Mouse (Mus musculus) ES-E14 (cell line): ENCODE data around the gene Emx1. TPM values are rescaled to one million over a fixed set of nuclear protein-coding genes. Genes with fewer than 3 reads are reported as not detected.

Experiments
- DNase-seq: peaks from one replicate; pipeline ENCODE4 v3.0.0-alpha.2; 2013; ENCODE audit warnings: low read depth, low spot score
- H3K27ac ChIP-seq: 2 replicates; pipeline ENCODE4 v1.5.1; 2012; ENCODE audit warnings: low read depth, mild to moderate bottlenecking, low read length, moderate library complexity, mixed read lengths; ENCODE audit not compliant: poor library complexity, insufficient read depth, severe bottlenecking
- H3K36me3 ChIP-seq: 2 replicates; pipeline ENCODE4 v1.6.1; 2012; ENCODE audit warnings: mild to moderate bottlenecking, low read length, moderate library complexity, mixed read lengths; ENCODE audit not compliant: control insufficient read depth, poor library complexity, insufficient read depth, severe bottlenecking
- H3K4me1 ChIP-seq, 2 experiments: fragments of 150-350 bp in 1 of 2; sonication (generic) in 1 of 2; 2 replicates each; pipeline ENCODE4 v1.6.1; 2012; ENCODE audit warnings: low read length in 2 of 2, mild to moderate bottlenecking in 1 of 2, mixed read lengths in 1 of 2; ENCODE audit not compliant: control insufficient read depth in 2 of 2, insufficient read depth in 2 of 2, poor library complexity in 1 of 2
- H3K4me3 ChIP-seq, 2 experiments: fragments of 150-350 bp in 1 of 2; sonication (generic) in 1 of 2; 2 replicates each; pipeline ENCODE4 v1.5.1; 2012; ENCODE audit warnings: low read length in 2 of 2, low read depth in 1 of 2, mild to moderate bottlenecking in 1 of 2, mixed read lengths in 1 of 2; ENCODE audit not compliant: insufficient read depth in 1 of 2, poor library complexity in 1 of 2, severe bottlenecking in 1 of 2
- H3K9ac ChIP-seq: 2 replicates; pipeline ENCODE4 v1.6.1; 2012; ENCODE audit warnings: low read depth, mild to moderate bottlenecking, low read length, mixed read lengths; ENCODE audit not compliant: poor library complexity, insufficient read depth, severe bottlenecking
- H3K9me3 ChIP-seq: fragments of 150-350 bp; sonication (generic); 2 replicates; pipeline ENCODE4 v1.6.1; 2012; ENCODE audit warnings: low read depth, mild to moderate bottlenecking, low read length; ENCODE audit not compliant: control insufficient read depth, insufficient read depth
- CHD2 ChIP-seq: IDR thresholded peaks from 2 replicates; pipeline ENCODE4 v1.6.1; 2014; ENCODE audit warnings: mild to moderate bottlenecking, low read depth, low read length, inconsistent platforms
- HCFC1 ChIP-seq: IDR thresholded peaks from 2 replicates; pipeline ENCODE4 v1.6.1; 2012; ENCODE audit warnings: low read length, inconsistent platforms, borderline replicate concordance; ENCODE audit not compliant: insufficient read depth
- MAFK ChIP-seq: IDR thresholded peaks from 2 replicates; pipeline ENCODE4 v1.6.1; 2014; ENCODE audit warnings: mild to moderate bottlenecking, low read depth, low read length, inconsistent platforms; ENCODE audit not compliant: insufficient read depth
- ZC3H11A ChIP-seq: IDR thresholded peaks from 2 replicates; pipeline ENCODE4 v1.6.1; 2012; ENCODE audit warnings: low read depth, mild to moderate bottlenecking, inconsistent platforms, low read length, borderline replicate concordance
- ZNF384 ChIP-seq: IDR thresholded peaks from 2 replicates; pipeline ENCODE4 v1.6.1; 2012; ENCODE audit warnings: low read depth, low read length, inconsistent platforms
- in situ Hi-C, 2 experiments: fragments of 600-800 bp; cut with MboI; formaldehyde crosslinking; loops; one replicate each; pipeline ENCODE4 v1.15.1; 2025; ENCODE audit warnings: low sequenced_read_pairs in 2 of 2, inconsistent platforms in 1 of 2; ENCODE audit not compliant: unreplicated experiment in 2 of 2
- total RNA-seq: library from RNA; depleted of rRNA; stranded (reverse); fragments of 300-350 nt; gene quantifications from 2 replicates; pipeline ENCODE4 v1.2.3, GENCODE M21; 2012

Gene Emx1
- total RNA-seq, 1 experiment = not detected

DNA sequence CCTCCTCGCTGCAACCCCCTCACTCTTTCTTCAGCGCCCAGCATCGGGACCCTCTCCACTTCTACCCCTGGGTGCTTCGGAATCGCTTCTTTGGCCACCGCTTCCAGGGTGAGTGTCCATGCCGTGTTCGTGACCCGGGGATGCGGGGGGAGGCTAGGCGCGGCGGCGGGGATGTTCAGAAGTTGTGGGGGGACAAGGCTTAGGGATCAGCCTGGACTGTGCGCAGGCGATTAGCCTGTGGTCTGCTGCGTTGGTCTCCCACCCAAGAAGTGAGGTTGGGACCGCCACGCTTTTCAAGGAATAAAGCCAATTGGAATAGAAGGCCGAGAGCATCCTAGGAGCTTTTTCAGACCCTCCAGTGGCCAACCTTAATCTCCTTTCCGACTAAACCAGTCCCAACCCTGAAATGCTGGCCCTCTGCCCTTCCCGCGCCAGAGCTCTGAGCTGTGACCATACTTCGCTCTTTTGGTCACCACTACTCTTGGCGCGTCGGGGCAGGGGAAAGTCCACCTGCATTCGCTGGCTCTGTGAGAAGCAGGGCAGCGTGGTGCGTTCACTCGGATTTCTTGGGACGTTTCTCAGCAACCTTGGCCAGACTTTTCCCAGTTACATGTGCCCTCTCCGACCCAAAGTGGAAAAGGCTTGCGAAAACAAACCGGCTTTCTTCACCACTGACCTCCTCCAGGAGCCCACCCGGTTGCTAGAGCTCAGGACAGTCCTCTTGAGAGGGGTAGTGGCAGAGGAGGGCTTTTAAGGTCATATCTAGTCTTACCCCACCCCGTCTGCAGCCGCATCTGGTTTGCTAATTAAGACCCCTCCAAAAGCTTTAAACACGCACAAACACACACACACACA is 1.2 kb downstream of the Emx1 start:
- in situ Hi-C loops = loop anchor here (25.0 kb wide), 2 partner anchors 601 to 1476 kb away; partner anchors contain the start of genes Vax2 (in 2 of the 2) and Cyp26b1 (in 1 of the 2)
- Histone ChIP-seq H3K9ac (peak overlapping the region; percentile 22; the same call in 1 of the 2 replicates), H3K27ac (no peak overlapping the region)

DNA sequence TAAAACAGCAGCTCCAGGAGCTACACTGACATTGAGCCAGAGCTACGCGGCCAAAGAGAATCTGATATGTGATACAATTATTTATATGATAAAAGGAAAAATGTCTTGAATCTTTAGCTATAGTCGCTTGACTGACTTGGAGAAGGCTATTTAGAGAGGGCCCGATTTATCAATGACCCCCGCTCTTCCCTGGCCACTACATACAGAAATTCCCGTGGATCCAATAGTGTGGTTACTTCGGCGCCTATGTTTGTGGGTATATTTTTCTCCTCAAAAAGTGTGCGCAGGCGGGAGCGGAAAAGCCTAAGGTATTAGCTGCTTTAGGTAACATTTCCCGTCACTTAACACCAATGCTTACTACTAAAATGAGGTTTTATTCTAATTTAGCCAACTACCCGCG is 2.1 kb downstream of the Emx1 start:
- no peak for DNase-seq
- no peak overlapping the region for H3K9ac ChIP-seq
- H3K4me1 ChIP-seq = peaks cover 0 to 6% of the 10 kb centered on the region in 2 experiments; a peak in 1 of 4 replicates
- in situ Hi-C loops = loop anchor here (25.0 kb wide), 2 partner anchors 602 to 1477 kb away; partner anchors contain the start of genes Vax2 (in 2 of the 2) and Cyp26b1 (in 1 of the 2)
- H3K27ac ChIP-seq = no peak overlapping the region
- no peak overlapping the region for H3K4me3 ChIP-seq
- TF ChIP-seq HCFC1 = no peak
- TF ChIP-seq CHD2 = no peak
- no peak for TF ChIP-seq ZNF384
- no peak for TF ChIP-seq ZC3H11A
- no peak for TF ChIP-seq MAFK
- H3K9me3 ChIP-seq = no peaks in the 10 kb centered on the region
- no peaks in the 10 kb centered on the region for H3K36me3 ChIP-seq

More for the DNA sequence above, 1.2 kb downstream of the Emx1 start:
- TF ChIP-seq HCFC1 = no peak
- no peak for TF ChIP-seq ZC3H11A
- TF ChIP-seq CHD2 = no peak
- no peak for TF ChIP-seq ZNF384
- no peak for TF ChIP-seq MAFK
- DNase-seq = no peak
- Histone ChIP-seq H3K9me3 (no peaks in the 10 kb centered on the region), H3K36me3 (no peaks in the 10 kb centered on the region), H3K4me1 (peaks cover 0 to 2% of the 10 kb centered on the region in 2 experiments; a peak in 1 of 4 replicates), H3K4me3 (peak overlapping the region; percentile 61 to 81)

DNA sequence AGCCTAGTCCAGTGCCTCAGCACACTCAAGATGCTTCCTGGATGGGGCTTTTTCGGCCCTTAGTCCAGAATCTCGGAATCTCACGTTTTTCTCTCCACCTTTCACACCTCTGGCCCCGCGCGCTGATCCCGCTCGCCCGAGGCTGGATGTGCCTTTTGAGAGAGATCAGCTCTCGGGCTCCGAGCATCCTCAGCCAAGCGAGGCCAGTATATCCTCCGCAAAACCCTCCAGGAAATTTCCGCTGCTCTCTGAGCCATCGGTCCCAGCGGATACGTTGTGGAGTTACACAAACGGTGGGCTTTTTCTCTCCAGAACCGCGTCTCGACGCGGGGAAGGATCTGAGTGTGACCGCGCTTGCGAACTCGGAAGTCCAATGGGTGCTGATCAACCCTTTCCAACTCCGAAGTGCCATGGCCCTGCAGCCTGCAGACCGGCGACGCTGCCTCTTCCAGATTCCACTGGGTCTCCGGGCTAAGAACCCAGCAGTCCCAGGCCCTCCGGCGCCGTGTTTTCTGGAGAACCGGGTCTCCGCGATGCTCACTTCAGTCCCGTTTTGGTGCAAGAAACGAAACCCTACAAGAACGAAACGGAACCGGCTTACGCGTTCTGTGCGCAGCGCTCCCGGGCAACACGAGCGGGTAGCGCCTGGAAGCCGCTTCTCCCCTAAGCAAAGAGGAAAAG is 2.8 kb downstream of the Emx1 start:
- no peaks in the 10 kb centered on the region for H3K36me3 ChIP-seq
- no peak overlapping the region; a peak in 1 of 4 replicates for H3K4me3 ChIP-seq
- in situ Hi-C loops = loop anchor here (25.0 kb wide), 2 partner anchors 603 to 1478 kb away; partner anchors contain the start of genes Vax2 (in 2 of the 2) and Cyp26b1 (in 1 of the 2)
- DNase-seq = no peak
- H3K9me3 ChIP-seq = no peaks in the 10 kb centered on the region
- no peak overlapping the region for H3K9ac ChIP-seq
- H3K4me1 ChIP-seq = peaks cover 0 to 7% of the 10 kb centered on the region in 2 experiments; a peak in 1 of 4 replicates
- no peak overlapping the region for H3K27ac ChIP-seq
- TF ChIP-seq CHD2 (no peak), HCFC1 (no peak), ZNF384 (no peak), MAFK (no peak), ZC3H11A (no peak)

DNA sequence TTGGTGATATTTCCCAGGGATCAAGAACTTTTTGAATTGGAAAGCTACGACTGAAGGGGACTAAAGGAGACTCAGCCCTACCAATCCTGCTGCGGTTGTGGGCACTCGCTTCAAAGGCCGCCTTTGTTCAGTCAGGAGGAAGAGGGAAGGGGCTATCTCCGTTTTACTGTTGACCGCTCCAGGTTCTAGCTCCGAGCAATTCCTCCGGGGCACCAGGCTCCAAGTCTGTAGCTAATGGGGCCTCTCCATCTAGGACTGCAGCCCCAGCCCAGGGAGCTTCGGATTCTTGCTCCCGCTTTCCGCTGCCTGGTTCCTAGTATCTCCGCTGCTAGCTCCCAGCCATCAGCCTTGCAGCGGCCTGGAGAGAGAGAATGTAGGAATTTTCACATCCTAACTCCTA is 3.4 kb downstream of the Emx1 start:
- no peak overlapping the region for H3K9ac ChIP-seq
- H3K4me1 ChIP-seq = peaks cover 0 to 6% of the 10 kb centered on the region in 2 experiments; a peak in 1 of 4 replicates
- H3K4me3 ChIP-seq = no peak overlapping the region; a peak in 1 of 4 replicates
- in situ Hi-C loops = loop anchor here (25.0 kb wide), 2 partner anchors 603 to 1478 kb away; partner anchors contain the start of genes Vax2 (in 2 of the 2) and Cyp26b1 (in 1 of the 2)
- no peak for DNase-seq
- no peaks in the 10 kb centered on the region for H3K36me3 ChIP-seq
- no peak overlapping the region for H3K27ac ChIP-seq
- H3K9me3 ChIP-seq = no peaks in the 10 kb centered on the region
- TF ChIP-seq ZNF384 (no peak), MAFK (no peak), CHD2 (no peak), HCFC1 (no peak), ZC3H11A (no peak)
